ENCODE assay signal across 19 mouse cellular contexts in the genomic region with DNA sequence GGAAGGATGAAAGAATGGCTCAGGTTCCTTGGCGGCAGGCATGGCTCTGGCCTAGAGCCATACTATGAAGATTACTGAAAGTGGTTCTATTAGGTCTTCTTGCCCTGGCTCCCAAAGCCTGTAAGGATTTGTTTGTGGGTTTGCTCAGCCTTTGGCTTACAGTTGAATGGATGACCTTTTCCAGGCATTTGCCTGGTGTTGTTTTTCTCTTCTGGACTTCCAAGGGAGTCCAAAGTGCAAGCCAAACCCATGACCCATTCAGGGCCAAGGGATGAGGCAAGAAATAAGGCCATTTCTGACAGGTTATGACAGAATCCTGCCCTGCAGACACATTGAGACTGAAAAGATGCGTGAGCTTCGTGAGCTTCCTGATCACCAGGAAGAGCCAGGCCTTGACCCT. TPM values are rescaled to one million over a fixed set of nuclear protein-coding genes. Genes with fewer than 3 reads are reported as not detected.
DNase-seq lines count a peak whose midpoint lies in the region; ATAC-seq lines count a peak whose summit lies in the region.
"Had no signal": no experiment of that assay in that cellular context is flagged by ENCODE, and none has a peak within 500 bp of the region (broad histone marks: within the 10 kb centered on the region; RNA-seq: fewer than 3 reads in every experiment).

No protein-coding gene starts in this region.

- no peaks in the 10 kb centered on the region for H3K36me3 ChIP-seq in kidney, embryonic 16.5 days (ENCODE audit: insufficient read depth, low read length)
- no peaks in the 10 kb centered on the region for H3K36me3 ChIP-seq in midbrain, embryonic 15.5 days (replicated peaks)
- H3K36me3 ChIP-seq: embryonic facial prominence, embryonic 10.5 days; forebrain, embryonic 10.5 days; heart, embryonic 13.5 days; hindbrain, embryonic 15.5 days had no signal

- no peaks in the 10 kb centered on the region for H3K4me1 ChIP-seq in kidney, embryonic 16.5 days (ENCODE audit: insufficient read depth, low read length)
- peaks cover 6% of the 10 kb centered on the region; the same call in 1 of the 2 replicates for H3K4me1 ChIP-seq in brown adipose tissue, adult 24 weeks (ENCODE audit: control insufficient read depth, insufficient read depth, insufficient read length, low read length)
- H3K4me1 ChIP-seq in midbrain, embryonic 15.5 days = no peaks in the 10 kb centered on the region
- H3K4me1 ChIP-seq: embryonic facial prominence, embryonic 10.5 days; forebrain, embryonic 10.5 days; heart, embryonic 13.5 days; hindbrain, embryonic 15.5 days had no signal

- DNase-seq in kidney, adult 18-20 months = peak; percentile 32
- DNase-seq in kidney, postnatal 10 days = no peak
- DNase-seq in kidney, postnatal 25 days = peak; percentile 25 to 44
- peak; percentile 98 for DNase-seq in gonadal fat pad, adult 2 months (ENCODE audit: low read depth)
- DNase-seq: adrenal gland, adult 8-10 months; cerebellum, adult 18-20 months; cerebellum, postnatal 10 days; gastrocnemius, adult 2 months; gastrocnemius, postnatal 25 days; heart, adult 11 months; heart, postnatal 36 days had no signal

- no peak overlapping the region for H3K4me2 ChIP-seq in kidney, embryonic 16.5 days (replicated peaks; ENCODE audit: low read depth, low read length)
- no peak overlapping the region for H3K4me2 ChIP-seq in midbrain, embryonic 15.5 days
- H3K4me2 ChIP-seq: heart, embryonic 13.5 days; hindbrain, embryonic 15.5 days had no signal

- 83% methylated on average over 3 of the region's 3 CpGs for WGBS in kidney, embryonic 16.5 days
- WGBS in midbrain, embryonic 15.5 days = 93% methylated on average over 3 of the region's 3 CpGs

- no peaks in the 10 kb centered on the region for H3K27me3 ChIP-seq in kidney, embryonic 16.5 days (ENCODE audit: insufficient read depth, low read length)
- no peaks in the 10 kb centered on the region for H3K27me3 ChIP-seq in midbrain, embryonic 15.5 days (replicated peaks)
- H3K27me3 ChIP-seq: heart, embryonic 13.5 days; hindbrain, embryonic 15.5 days had no signal

- no peak overlapping the region for H3K9ac ChIP-seq in kidney, embryonic 16.5 days (replicated peaks; ENCODE audit: low read length)
- no peak overlapping the region for H3K9ac ChIP-seq in midbrain, embryonic 15.5 days
- H3K9ac ChIP-seq: heart, embryonic 13.5 days; hindbrain, embryonic 15.5 days had no signal

- H3K9me3 ChIP-seq in kidney, embryonic 16.5 days (ENCODE audit: low read length) = peaks cover 3% of the 10 kb centered on the region; the same call in 1 of the 2 replicates
- no peaks in the 10 kb centered on the region for H3K9me3 ChIP-seq in midbrain, embryonic 15.5 days
- H3K9me3 ChIP-seq: embryonic facial prominence, embryonic 10.5 days; forebrain, embryonic 10.5 days; heart, embryonic 13.5 days; hindbrain, embryonic 15.5 days had no signal

- no peak overlapping the region for H3K4me3 ChIP-seq in kidney, embryonic 16.5 days (ENCODE audit: low read length)
- H3K4me3 ChIP-seq in brown adipose tissue, adult 24 weeks (ENCODE audit: insufficient read depth, low read depth, low read length) = no peak overlapping the region
- H3K4me3 ChIP-seq in midbrain, embryonic 15.5 days = no peak overlapping the region
- H3K4me3 ChIP-seq: embryonic facial prominence, embryonic 10.5 days; forebrain, embryonic 10.5 days; gastrocnemius, adult 2 months; heart, embryonic 13.5 days; hindbrain, embryonic 15.5 days had no signal

- no peak for ATAC-seq in kidney, embryonic 16.5 days (ENCODE audit: low FRiP score, low TSS enrichment)
- no peak for ATAC-seq in midbrain, embryonic 15.5 days (replicated peaks)
- ATAC-seq: forebrain, embryonic 14.5 days had no signal

- H3K27ac ChIP-seq in kidney, embryonic 16.5 days (ENCODE audit: low read length) = no peak overlapping the region
- H3K27ac ChIP-seq in brown adipose tissue, adult 24 weeks (replicated peaks; ENCODE audit: low read depth, low read length) = 0 out of 2 replicates have a peak overlapping the region, but pooled peaks have one; percentile 16
- H3K27ac ChIP-seq in midbrain, embryonic 15.5 days = no peak overlapping the region
- H3K27ac ChIP-seq: embryonic facial prominence, embryonic 10.5 days; forebrain, embryonic 10.5 days; gastrocnemius, adult 2 months; heart, embryonic 13.5 days; hindbrain, embryonic 15.5 days had no signal

RNA-seq across cellular contexts. Expression of gene Btbd3, which starts 37.9 kb away (rescaled TPM):
- 16.7 and 19.0 TPM in 2 replicates for polyA plus RNA-seq in kidney, embryonic 16.5 days (2015; fragmentation: Nextera tagmentation; extraction: Ambion mirVana)
- 9.1 and 9.5 TPM in 2 replicates for polyA plus RNA-seq in brown adipose tissue, adult 24 weeks (2012; ENCODE audit: insufficient read depth, insufficient read length, missing spikeins)
- 11.4 and 13.5 TPM in 2 replicates for polyA plus RNA-seq in gonadal fat pad, adult 2 months (2012; rRNA removed)
- polyA plus RNA-seq in midbrain, embryonic 15.5 days (2015; fragmentation: Nextera tagmentation; extraction: Ambion mirVana) = 36.0 and 42.3 TPM in 2 replicates
